Mouse (Mus musculus): ENCODE results near the gene H1foo. TPM values are rescaled to one million over a fixed set of nuclear protein-coding genes. Genes with fewer than 3 reads are reported as not detected.

The H1foo gene
- polyA plus RNA-seq, 1 experiment from 2014 or later = not detected

DNA sequence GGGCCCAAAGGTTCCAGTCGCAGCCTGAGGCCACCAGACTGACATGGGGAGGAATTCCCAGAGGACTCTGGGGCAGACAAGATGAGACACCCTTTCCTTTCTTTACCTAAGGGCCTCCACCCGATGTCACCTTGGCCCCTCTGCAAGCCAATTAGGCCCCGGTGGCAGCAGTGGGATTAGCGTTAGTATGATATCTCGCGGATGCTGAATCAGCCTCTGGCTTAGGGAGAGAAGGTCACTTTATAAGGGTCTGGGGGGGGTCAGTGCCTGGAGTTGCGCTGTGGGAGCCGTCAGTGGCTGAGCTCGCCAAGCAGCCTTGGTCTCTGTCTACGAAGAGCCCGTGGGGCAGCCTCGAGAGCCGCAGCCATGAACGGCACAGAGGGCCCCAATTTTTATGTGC, 13.1 kb upstream of the H1foo start, which contains the start of gene Rho:
Gene Rho, plus strand, starts transcription at position 110 of the 400 bp plus-strand sequence.
- no peak within 1 kb of the TSS for H3K4me3 ChIP-seq (ENCODE audit: low read depth, low read length)
- WGBS = 70% methylated on average over 14 of the region's 14 CpGs
- no peak for ATAC-seq

DNA sequence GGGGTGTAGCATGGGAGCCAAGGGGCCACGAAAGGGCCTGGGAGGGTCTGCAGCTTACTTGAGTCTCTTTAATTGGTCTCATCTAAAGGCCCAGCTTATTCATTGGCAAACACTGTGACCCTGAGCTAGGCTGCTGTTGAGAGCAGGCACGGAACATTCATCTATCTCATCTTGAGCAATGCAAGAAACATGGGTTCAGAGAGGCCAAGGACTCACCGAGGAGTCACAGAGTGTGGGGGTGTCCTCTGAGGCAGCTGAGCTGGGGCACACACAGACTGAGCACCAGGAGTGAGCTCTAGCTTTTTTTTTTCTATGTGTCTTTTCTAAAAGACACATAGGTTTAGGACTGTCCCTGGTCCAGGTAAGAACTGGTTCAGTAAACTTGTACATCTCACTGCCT, 12.3 kb upstream of the H1foo start:
- Histone ChIP-seq H3K9me3 (ENCODE audit: control insufficient read depth) (no peaks in the 10 kb centered on the region), H3K27me3 (replicated peaks; ENCODE audit: control insufficient read depth, insufficient read depth, low read length) (no peaks in the 10 kb centered on the region), H3K27ac (ENCODE audit: low read depth, low read length) (no peak overlapping the region), H3K36me3 (ENCODE audit: control insufficient read depth, insufficient read depth) (no peaks in the 10 kb centered on the region), H3K4me1 (replicated peaks; ENCODE audit: control insufficient read depth, insufficient read depth, low read length) (no peaks in the 10 kb centered on the region), H3K4me2 (replicated peaks; ENCODE audit: low read depth) (no peak overlapping the region), H3K9ac (ENCODE audit: low read depth, low read length) (no peak overlapping the region), H3K4me3 (ENCODE audit: low read depth, low read length) (no peak overlapping the region)
- 88% methylated on average over 3 of the region's 3 CpGs for WGBS
- no peak for TF ChIP-seq CTCF (IDR thresholded peaks at IDR 0.05; ENCODE audit: low read depth)
- ATAC-seq = no peak

More for the DNA sequence above, 13.1 kb upstream of the H1foo start, which contains the start of gene Rho:
- Histone ChIP-seq H3K4me1 (replicated peaks; ENCODE audit: control insufficient read depth, insufficient read depth, low read length) (no peaks in the 10 kb centered on the region), H3K4me2 (replicated peaks; ENCODE audit: low read depth) (no peak within 1 kb of the TSS), H3K9me3 (ENCODE audit: control insufficient read depth) (no peaks in the 10 kb centered on the region), H3K27me3 (replicated peaks; ENCODE audit: control insufficient read depth, insufficient read depth, low read length) (no peaks in the 10 kb centered on the region), H3K36me3 (ENCODE audit: control insufficient read depth, insufficient read depth) (no peaks in the 10 kb centered on the region), H3K27ac (ENCODE audit: low read depth, low read length) (no peak within 1 kb of the TSS), H3K9ac (ENCODE audit: low read depth, low read length) (no peak within 1 kb of the TSS)
- TF ChIP-seq CTCF (IDR thresholded peaks at IDR 0.05; ENCODE audit: low read depth) = no peak

DNA sequence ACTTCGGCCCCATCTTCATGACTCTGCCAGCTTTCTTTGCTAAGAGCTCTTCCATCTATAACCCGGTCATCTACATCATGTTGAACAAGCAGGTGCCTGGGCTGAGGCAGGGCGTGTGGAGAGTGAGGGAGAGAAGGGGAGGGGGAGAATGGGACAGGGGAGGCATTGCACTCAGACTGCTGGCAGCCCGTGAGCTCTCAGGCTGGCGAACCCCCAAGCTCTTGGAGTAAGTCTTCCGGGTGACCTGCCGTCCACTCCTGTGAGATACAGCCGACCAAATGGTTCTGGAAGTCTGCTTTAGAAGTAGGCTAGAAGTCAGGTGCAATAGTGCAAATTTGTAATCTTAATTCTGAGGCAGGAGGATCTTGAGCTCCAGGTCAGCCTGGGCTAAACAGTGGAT, 9.2 kb upstream of the H1foo start:
- Histone ChIP-seq H3K9ac (ENCODE audit: low read depth, low read length) (no peak overlapping the region), H3K9me3 (ENCODE audit: control insufficient read depth) (no peaks in the 10 kb centered on the region), H3K4me2 (replicated peaks; ENCODE audit: low read depth) (no peak overlapping the region), H3K4me3 (ENCODE audit: low read depth, low read length) (no peak overlapping the region), H3K27me3 (replicated peaks; ENCODE audit: control insufficient read depth, insufficient read depth, low read length) (no peaks in the 10 kb centered on the region), H3K27ac (ENCODE audit: low read depth, low read length) (no peak overlapping the region), H3K36me3 (ENCODE audit: control insufficient read depth, insufficient read depth) (no peaks in the 10 kb centered on the region), H3K4me1 (replicated peaks; ENCODE audit: control insufficient read depth, insufficient read depth, low read length) (no peaks in the 10 kb centered on the region)
- TF ChIP-seq CTCF (IDR thresholded peaks at IDR 0.05; ENCODE audit: low read depth) = no peak
- WGBS = 85% methylated on average over 8 of the region's 8 CpGs
- ATAC-seq = no peak

DNA sequence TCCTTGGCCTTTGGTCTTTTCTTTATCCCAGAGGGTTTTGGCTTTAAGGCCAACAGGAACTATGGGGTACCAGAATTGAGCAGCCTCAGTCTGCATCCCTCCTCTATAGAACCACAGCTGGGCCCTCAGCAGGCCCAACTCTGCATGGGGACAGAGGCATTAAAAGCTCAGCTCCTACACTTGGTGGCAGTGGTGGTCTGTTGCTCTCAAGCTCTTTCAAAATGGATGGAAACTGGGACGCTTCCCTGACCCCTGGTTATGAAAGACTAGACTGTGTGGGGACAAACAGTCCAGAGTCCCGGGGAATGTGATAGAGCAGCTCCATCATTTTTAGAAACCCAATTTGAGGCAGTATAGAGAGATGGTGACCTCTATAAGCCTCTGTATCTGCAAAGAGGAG, 6.7 kb upstream of the H1foo start:
- Histone ChIP-seq H3K27ac (ENCODE audit: low read depth, low read length) (no peak overlapping the region), H3K9me3 (ENCODE audit: control insufficient read depth) (no peaks in the 10 kb centered on the region), H3K4me1 (replicated peaks; ENCODE audit: control insufficient read depth, insufficient read depth, low read length) (no peaks in the 10 kb centered on the region), H3K4me3 (ENCODE audit: low read depth, low read length) (no peak overlapping the region), H3K4me2 (replicated peaks; ENCODE audit: low read depth) (no peak overlapping the region), H3K36me3 (ENCODE audit: control insufficient read depth, insufficient read depth) (no peaks in the 10 kb centered on the region), H3K9ac (ENCODE audit: low read depth, low read length) (no peak overlapping the region), H3K27me3 (replicated peaks; ENCODE audit: control insufficient read depth, insufficient read depth, low read length) (no peaks in the 10 kb centered on the region)
- no peak for ATAC-seq
- 85% methylated on average over 2 of the region's 2 CpGs for whole genome bisulfite sequencing
- no peak for TF ChIP-seq CTCF (IDR thresholded peaks at IDR 0.05; ENCODE audit: low read depth)

DNA sequence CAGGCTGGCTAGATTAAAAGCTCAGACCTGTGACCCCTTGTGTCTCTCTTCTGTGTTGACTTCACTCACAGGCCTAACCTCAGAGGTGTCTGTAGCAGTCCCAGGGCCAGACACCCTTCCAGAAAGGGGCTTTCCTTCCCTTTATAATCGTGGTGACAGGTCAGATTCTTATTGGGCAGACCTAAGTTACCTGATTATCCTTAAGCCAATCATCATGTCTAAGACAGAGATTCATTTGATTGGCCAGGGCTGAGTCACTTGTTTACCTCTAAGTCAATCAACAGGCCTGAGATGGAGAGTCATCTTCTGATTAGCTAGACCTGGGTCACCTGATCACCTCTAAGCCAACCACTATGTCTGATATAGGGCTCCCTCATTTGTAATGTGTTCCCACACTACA, 5.9 kb upstream of the H1foo start:
- no peaks in the 10 kb centered on the region for H3K9me3 ChIP-seq (ENCODE audit: control insufficient read depth)
- H3K4me1 ChIP-seq (replicated peaks; ENCODE audit: control insufficient read depth, insufficient read depth, low read length) = no peaks in the 10 kb centered on the region
- TF ChIP-seq CTCF (IDR thresholded peaks at IDR 0.05; ENCODE audit: low read depth) = no peak
- H3K27ac ChIP-seq (ENCODE audit: low read depth, low read length) = no peak overlapping the region
- WGBS = 67% methylated on average over 1 of the region's 1 CpGs
- H3K9ac ChIP-seq (ENCODE audit: low read depth, low read length) = no peak overlapping the region
- no peak overlapping the region for H3K4me2 ChIP-seq (replicated peaks; ENCODE audit: low read depth)
- no peaks in the 10 kb centered on the region for H3K36me3 ChIP-seq (ENCODE audit: control insufficient read depth, insufficient read depth)
- no peak for ATAC-seq
- no peak overlapping the region for H3K4me3 ChIP-seq (ENCODE audit: low read depth, low read length)
- H3K27me3 ChIP-seq (replicated peaks; ENCODE audit: control insufficient read depth, insufficient read depth, low read length) = no peaks in the 10 kb centered on the region

DNA sequence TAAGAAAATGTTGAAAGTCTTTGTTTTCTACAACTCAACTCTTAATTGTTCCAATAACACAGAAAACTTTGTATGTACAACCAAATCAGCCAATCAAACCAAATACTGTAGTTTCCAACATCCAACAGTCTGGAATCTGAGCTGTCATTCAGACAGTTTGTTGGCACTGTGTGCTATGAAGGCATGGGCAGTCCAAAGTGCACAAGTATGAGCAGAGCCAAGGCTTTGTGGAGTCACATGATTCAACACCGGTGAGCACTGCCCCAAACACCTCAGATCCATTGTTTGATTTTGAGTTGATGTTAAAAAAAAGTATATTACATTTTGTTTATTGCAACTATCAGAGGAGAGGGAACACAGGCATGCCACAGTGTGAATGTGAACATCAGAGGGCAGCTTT, 4.1 kb upstream of the H1foo start:
- Histone ChIP-seq H3K4me2 (replicated peaks; ENCODE audit: low read depth) (no peak overlapping the region), H3K9ac (ENCODE audit: low read depth, low read length) (no peak overlapping the region), H3K36me3 (ENCODE audit: control insufficient read depth, insufficient read depth) (no peaks in the 10 kb centered on the region), H3K9me3 (ENCODE audit: control insufficient read depth) (no peaks in the 10 kb centered on the region), H3K4me3 (ENCODE audit: low read depth, low read length) (no peak overlapping the region), H3K27me3 (replicated peaks; ENCODE audit: control insufficient read depth, insufficient read depth, low read length) (no peaks in the 10 kb centered on the region), H3K27ac (ENCODE audit: low read depth, low read length) (no peak overlapping the region), H3K4me1 (replicated peaks; ENCODE audit: control insufficient read depth, insufficient read depth, low read length) (no peaks in the 10 kb centered on the region)
- ATAC-seq = peak; percentile 66; the same call in 1 of the 2 replicates
- 19% methylated on average over 1 of the region's 1 CpGs for WGBS
- no peak for TF ChIP-seq CTCF (IDR thresholded peaks at IDR 0.05; ENCODE audit: low read depth)

DNA sequence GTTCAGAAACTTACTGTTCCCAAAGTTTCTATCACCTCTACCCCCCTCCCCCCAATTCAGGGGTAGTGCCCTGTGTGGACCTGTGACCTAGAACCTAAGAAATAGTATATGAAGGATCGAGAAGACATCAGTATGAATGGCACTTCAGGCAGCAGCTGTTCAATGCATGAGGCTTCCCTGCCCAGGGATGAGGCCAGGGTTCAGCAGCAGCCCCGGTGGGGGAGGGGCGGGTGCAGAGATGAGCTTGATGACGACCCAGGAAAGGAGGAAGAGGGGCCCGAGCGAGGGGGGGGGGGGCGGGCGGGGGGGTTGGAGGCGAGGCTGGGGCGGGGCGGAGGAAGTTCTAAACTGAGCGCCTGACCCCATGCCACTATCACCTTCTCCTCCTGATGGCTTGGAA, 3.6 kb upstream of the H1foo start:
- no peak overlapping the region for H3K4me3 ChIP-seq (ENCODE audit: low read depth, low read length)
- H3K4me1 ChIP-seq (replicated peaks; ENCODE audit: control insufficient read depth, insufficient read depth, low read length) = no peaks in the 10 kb centered on the region
- H3K9ac ChIP-seq (ENCODE audit: low read depth, low read length) = no peak overlapping the region
- H3K27me3 ChIP-seq (replicated peaks; ENCODE audit: control insufficient read depth, insufficient read depth, low read length) = no peaks in the 10 kb centered on the region
- no peak for TF ChIP-seq CTCF (IDR thresholded peaks at IDR 0.05; ENCODE audit: low read depth)
- no peaks in the 10 kb centered on the region for H3K36me3 ChIP-seq (ENCODE audit: control insufficient read depth, insufficient read depth)
- no peak overlapping the region for H3K4me2 ChIP-seq (replicated peaks; ENCODE audit: low read depth)
- H3K9me3 ChIP-seq (ENCODE audit: control insufficient read depth) = no peaks in the 10 kb centered on the region
- H3K27ac ChIP-seq (ENCODE audit: low read depth, low read length) = no peak overlapping the region
- no peak for ATAC-seq
- WGBS = 8% methylated on average over 8 of the region's 12 CpGs
